Mouse (Mus musculus): ENCODE data around the gene Cnot4.
"Not testable (repeated sequence)": the region's sequence is repeated elsewhere in the genome, so short reads cannot be mapped to it uniquely, and the experiment has no call there.

Cnot4 gene

GRCm38 (mm10) chr6:35133579-35134488 is at the start of gene Cnot4:
TSS of gene Cnot4 (minus strand) at chr6:35133724.
- peak; percentile 96 to 99 for DNase-seq (ENCODE audit: low spot score in 2 of 2)

- DNase-seq (ENCODE audit: low spot score in 2 of 2) = not testable (repeated sequence)
Observed at GRCm38 (mm10) chr6:35179299-35179698, 45.8 kb upstream of the Cnot4 start.

GRCm38 (mm10) chr6:35177650-35178272 is 44.2 kb upstream of the Cnot4 start:
- peak; percentile 62 to 67 for DNase-seq (ENCODE audit: low spot score in 2 of 2)

GRCm38 (mm10) chr6:35176979-35177649 is 43.6 kb upstream of the Cnot4 start, which contains the start of gene Nup205:
TSS of gene Nup205 (plus strand) at chr6:35177421.
- peak; percentile 88 for DNase-seq (ENCODE audit: low spot score in 2 of 2)

- DNase-seq (ENCODE audit: low spot score in 2 of 2) = no peak
Observed at GRCm38 (mm10) chr6:35173181-35173580, 39.7 kb upstream of the Cnot4 start.

- DNase-seq (ENCODE audit: low spot score in 2 of 2) = not testable (repeated sequence)
Observed at GRCm38 (mm10) chr6:35172028-35172427, 38.5 kb upstream of the Cnot4 start.

GRCm38 (mm10) chr6:35169250-35169649 is 35.7 kb upstream of the Cnot4 start:
- no peak for DNase-seq (ENCODE audit: low spot score in 2 of 2)

- DNase-seq (ENCODE audit: low spot score in 2 of 2) = no peak
Observed at GRCm38 (mm10) chr6:35154540-35154939, 21.0 kb upstream of the Cnot4 start.

GRCm38 (mm10) chr6:35147726-35148422 is 14.3 kb upstream of the Cnot4 start:
- DNase-seq (ENCODE audit: low spot score in 2 of 2) = no peak

- no peak for DNase-seq (ENCODE audit: low spot score in 2 of 2)
Observed at GRCm38 (mm10) chr6:35145569-35145968, 12.0 kb upstream of the Cnot4 start.

- DNase-seq (ENCODE audit: low spot score in 2 of 2) = no peak
Observed at GRCm38 (mm10) chr6:35140351-35140750, 6.8 kb upstream of the Cnot4 start.

- DNase-seq (ENCODE audit: low spot score in 2 of 2) = no peak
Observed at GRCm38 (mm10) chr6:35134844-35135243, 1.3 kb upstream of the Cnot4 start.

GRCm38 (mm10) chr6:35133246-35133578 is 312 bp downstream of the Cnot4 start:
- no peak for DNase-seq (ENCODE audit: low spot score in 2 of 2)

GRCm38 (mm10) chr6:35132806-35133205 is 718 bp downstream of the Cnot4 start:
- DNase-seq (ENCODE audit: low spot score in 2 of 2) = peak in 1 of 2 experiments; percentile 55

GRCm38 (mm10) chr6:35122488-35122887 is 11.0 kb downstream of the Cnot4 start:
- no peak for DNase-seq (ENCODE audit: low spot score in 2 of 2)

GRCm38 (mm10) chr6:35121925-35122324 is 11.6 kb downstream of the Cnot4 start:
- no peak for DNase-seq (ENCODE audit: low spot score in 2 of 2)

- no peak for DNase-seq (ENCODE audit: low spot score in 2 of 2)
Observed at GRCm38 (mm10) chr6:35102457-35102856, 31.1 kb downstream of the Cnot4 start.

- no peak for DNase-seq (ENCODE audit: low spot score in 2 of 2)
Observed at GRCm38 (mm10) chr6:35084927-35085326, 48.6 kb downstream of the Cnot4 start.

- DNase-seq (ENCODE audit: low spot score in 2 of 2) = no peak
Observed at GRCm38 (mm10) chr6:35075148-35075547, 58.4 kb downstream of the Cnot4 start.

GRCm38 (mm10) chr6:35071261-35071660 is 62.3 kb downstream of the Cnot4 start:
- no peak for DNase-seq (ENCODE audit: low spot score in 2 of 2)

- DNase-seq (ENCODE audit: low spot score in 2 of 2) = no peak
Observed at GRCm38 (mm10) chr6:35062446-35062845, 71.1 kb downstream of the Cnot4 start.

- no peak for DNase-seq (ENCODE audit: low spot score in 2 of 2)
Observed at GRCm38 (mm10) chr6:35043127-35043526, 90.4 kb downstream of the Cnot4 start.

Data from spleen, postnatal 10 days (tissue).